Comparison of ENCODE assay signal across 8 mouse cellular contexts in the genomic region with DNA sequence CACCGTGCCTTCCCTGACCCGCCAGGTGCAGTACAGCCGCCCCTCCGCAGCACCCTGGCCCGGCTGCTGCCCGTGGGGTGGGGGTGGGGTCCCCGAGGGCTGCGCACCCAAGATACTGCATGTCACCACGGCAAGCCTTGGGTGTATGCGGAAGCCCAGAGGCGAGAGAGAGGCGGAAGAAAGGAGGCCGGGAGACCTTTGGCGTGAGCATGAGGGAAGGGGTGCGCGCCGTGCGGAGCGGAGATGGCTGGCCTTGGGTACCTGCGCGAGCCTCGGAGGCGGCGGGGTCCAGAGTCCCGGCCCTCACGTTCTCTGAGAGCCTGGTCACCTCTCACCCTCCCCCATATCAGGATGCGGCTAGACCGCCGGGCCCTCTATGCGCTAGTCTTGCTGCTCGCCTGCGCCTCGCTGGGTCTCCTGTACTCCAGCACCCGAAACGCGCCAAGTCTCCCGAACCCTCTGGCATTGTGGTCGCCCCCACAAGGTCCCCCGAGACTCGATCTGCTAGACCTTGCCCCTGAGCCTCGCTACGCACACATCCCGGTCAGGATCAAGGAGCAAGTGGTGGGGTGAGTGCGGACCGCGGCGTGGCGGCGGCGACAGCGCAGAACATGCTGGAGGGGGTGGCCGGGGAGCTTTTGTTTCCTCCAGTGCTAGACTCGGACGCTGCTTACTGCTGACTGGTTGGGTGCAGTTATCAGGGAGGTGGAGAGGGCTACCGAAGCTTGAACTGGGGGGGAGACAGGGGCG. TPM values are rescaled to one million over a fixed set of nuclear protein-coding genes. Genes with fewer than 3 reads are reported as not detected.
DNase-seq lines count a peak whose midpoint lies in the region; ATAC-seq and TF ChIP-seq lines count a peak whose summit lies in the region.

No protein-coding gene starts in this region.

- H3K27ac ChIP-seq in kidney, embryonic 14.5 days (ENCODE audit: low read depth, low read length): no peak overlapping the region
- H3K27ac ChIP-seq in embryonic facial prominence, embryonic 12.5 days: no peak overlapping the region
- peak overlapping the region; percentile 95 for H3K27ac ChIP-seq in hindbrain, embryonic 14.5 days
- no peak overlapping the region for H3K27ac ChIP-seq in lung, embryonic 14.5 days (ENCODE audit: low read depth)

- no peaks in the 10 kb centered on the region for H3K36me3 ChIP-seq in kidney, embryonic 14.5 days (ENCODE audit: control insufficient read depth, insufficient read depth, low read length)
- no peaks in the 10 kb centered on the region for H3K36me3 ChIP-seq in embryonic facial prominence, embryonic 12.5 days
- H3K36me3 ChIP-seq in hindbrain, embryonic 14.5 days (replicated peaks; ENCODE audit: control insufficient read depth, insufficient read depth): peaks cover 26% of the 10 kb centered on the region
- no peaks in the 10 kb centered on the region for H3K36me3 ChIP-seq in lung, embryonic 14.5 days (ENCODE audit: insufficient read depth)

- H3K4me2 ChIP-seq in kidney, embryonic 14.5 days (replicated peaks; ENCODE audit: low read depth, low read length): peak overlapping the region; percentile 100
- peak overlapping the region; percentile 99 for H3K4me2 ChIP-seq in embryonic facial prominence, embryonic 12.5 days (replicated peaks)
- peak overlapping the region; percentile 95 for H3K4me2 ChIP-seq in hindbrain, embryonic 14.5 days (replicated peaks)
- peak overlapping the region; percentile 100 for H3K4me2 ChIP-seq in lung, embryonic 14.5 days

- H3K4me3 ChIP-seq in kidney, embryonic 14.5 days (ENCODE audit: low read length): peak overlapping the region; percentile 60
- peak overlapping the region; percentile 64 for H3K4me3 ChIP-seq in embryonic facial prominence, embryonic 12.5 days
- H3K4me3 ChIP-seq in hindbrain, embryonic 14.5 days (replicated peaks; ENCODE audit: low read length): peak overlapping the region; percentile 94
- H3K4me3 ChIP-seq in lung, embryonic 14.5 days (ENCODE audit: low read depth, low read length): peak overlapping the region; percentile 62

- H3K9me3 ChIP-seq in kidney, embryonic 14.5 days (ENCODE audit: control insufficient read depth, low read length): no peaks in the 10 kb centered on the region
- H3K9me3 ChIP-seq in embryonic facial prominence, embryonic 12.5 days: no peaks in the 10 kb centered on the region
- no peaks in the 10 kb centered on the region for H3K9me3 ChIP-seq in hindbrain, embryonic 14.5 days (ENCODE audit: control insufficient read depth, low read length)
- H3K9me3 ChIP-seq in lung, embryonic 14.5 days (ENCODE audit: low read depth, low read length): no peaks in the 10 kb centered on the region

- H3K27me3 ChIP-seq in kidney, embryonic 14.5 days (ENCODE audit: control insufficient read depth, insufficient read depth, low read length): peaks cover 54% of the 10 kb centered on the region
- peaks cover 64% of the 10 kb centered on the region for H3K27me3 ChIP-seq in embryonic facial prominence, embryonic 12.5 days
- H3K27me3 ChIP-seq in hindbrain, embryonic 14.5 days (ENCODE audit: control insufficient read depth, insufficient read depth, low read length): peaks cover 42% of the 10 kb centered on the region
- peaks cover 73% of the 10 kb centered on the region for H3K27me3 ChIP-seq in lung, embryonic 14.5 days (ENCODE audit: insufficient read depth, low read length)

- peak; percentile 56 for ATAC-seq in kidney, embryonic 14.5 days (ENCODE audit: low FRiP score, low TSS enrichment)
- ATAC-seq in activated CD4-positive, CD25-positive, alpha-beta regulatory T cell, adult 4 months: peak; percentile 36
- 0 out of 2 replicates have a peak, but pooled peaks have one; percentile 18 for ATAC-seq in embryonic facial prominence, embryonic 12.5 days (ENCODE audit: insufficient number of reproducible peaks, insufficient read depth, low FRiP score, low TSS enrichment)
- peak; percentile 43 for ATAC-seq in hindbrain, embryonic 14.5 days (ENCODE audit: low FRiP score)
- peak; percentile 41 for ATAC-seq in lung, embryonic 14.5 days (ENCODE audit: insufficient read depth)
- peak; percentile 27 for ATAC-seq in neutrophil, adult 5-6 weeks (ENCODE audit: extremely low read depth, insufficient number of reproducible peaks, low FRiP score, poor library complexity, severe bottlenecking)

- 1% methylated on average over 54 of the region's 56 CpGs for WGBS in kidney, embryonic 14.5 days
- under 1% methylated on average over 56 of the region's 56 CpGs for WGBS in embryonic facial prominence, embryonic 12.5 days
- WGBS in hindbrain, embryonic 14.5 days: under 1% methylated on average over 51 of the region's 56 CpGs
- WGBS in lung, embryonic 14.5 days: 0% methylated on average over 56 of the region's 56 CpGs

- H3K9ac ChIP-seq in kidney, embryonic 14.5 days (ENCODE audit: low read depth, low read length): peak overlapping the region; percentile 69
- peak overlapping the region; percentile 47 for H3K9ac ChIP-seq in embryonic facial prominence, embryonic 12.5 days
- peak overlapping the region; percentile 99 for H3K9ac ChIP-seq in hindbrain, embryonic 14.5 days
- peak overlapping the region; percentile 63 for H3K9ac ChIP-seq in lung, embryonic 14.5 days

- H3K4me1 ChIP-seq in kidney, embryonic 14.5 days (ENCODE audit: control insufficient read depth, insufficient read depth, low read length): peaks cover 21% of the 10 kb centered on the region
- peaks cover 14% of the 10 kb centered on the region for H3K4me1 ChIP-seq in embryonic facial prominence, embryonic 12.5 days
- peaks cover 23% of the 10 kb centered on the region for H3K4me1 ChIP-seq in hindbrain, embryonic 14.5 days (replicated peaks; ENCODE audit: control insufficient read depth, insufficient read depth, low read length)
- H3K4me1 ChIP-seq in lung, embryonic 14.5 days (ENCODE audit: insufficient read depth): peaks cover 13% of the 10 kb centered on the region; the same call in 1 of the 2 replicates

- no peak for TF ChIP-seq CTCF in lung, embryonic 14.5 days (IDR thresholded peaks at IDR 0.05; ENCODE audit: low read depth)

- no peak for DNase-seq in kidney, postnatal 14 days
- no peak for DNase-seq in hindbrain, embryonic 14.5 days (ENCODE audit: low spot score)
- peak; percentile 53 for DNase-seq in lung, embryonic 14.5 days
- DNase-seq in yolk sac, embryonic 10.5 days (ENCODE audit: low spot score): peak; percentile 68

RNA-seq across cellular contexts. Expression of a gene that starts 0.8 kb away (rescaled TPM):
- 6.2 and 8.7 TPM in 2 replicates for polyA plus RNA-seq in kidney, embryonic 14.5 days (2014; fragmentation: Nextera tagmentation; extraction: Ambion mirVana)
- 100 to 1,000 TPM; 152 to 209 TPM for polyA plus RNA-seq in activated CD4-positive, CD25-positive, alpha-beta regulatory T cell, adult 4 months (2017; shearing (Covaris generic))
- polyA plus RNA-seq in embryonic facial prominence, embryonic 12.5 days (2016; fragmentation: Nextera tagmentation; extraction: Ambion mirVana): 4.6 and 6.2 TPM in 2 replicates
- polyA plus RNA-seq in hindbrain, embryonic 14.5 days (2014; fragmentation: Nextera tagmentation; extraction: Ambion mirVana): 73.7 and 79.1 TPM in 2 replicates
- 2.9 and 4.4 TPM in 2 replicates for polyA plus RNA-seq in lung, embryonic 14.5 days (2014; fragmentation: Nextera tagmentation; extraction: Ambion mirVana)
- total RNA-seq in neutrophil, adult 5-6 weeks (2017): 246 and 273 TPM in 2 replicates

RNA-seq across cellular contexts. Expression of a gene that starts 14.6 kb away (rescaled TPM):
- 2.0 and 2.3 TPM in 2 replicates for polyA plus RNA-seq in kidney, embryonic 14.5 days (2014; fragmentation: Nextera tagmentation; extraction: Ambion mirVana)
- 1 to 10 TPM; 2.5 to 2.7 TPM for polyA plus RNA-seq in activated CD4-positive, CD25-positive, alpha-beta regulatory T cell, adult 4 months (2017; shearing (Covaris generic))
- 1.9 and 3.0 TPM in 2 replicates for polyA plus RNA-seq in embryonic facial prominence, embryonic 12.5 days (2016; fragmentation: Nextera tagmentation; extraction: Ambion mirVana)
- polyA plus RNA-seq in hindbrain, embryonic 14.5 days (2014; fragmentation: Nextera tagmentation; extraction: Ambion mirVana): 0.94 and 0.99 TPM in 2 replicates
- 0.09 and 0.27 TPM in 2 replicates for polyA plus RNA-seq in lung, embryonic 14.5 days (2014; fragmentation: Nextera tagmentation; extraction: Ambion mirVana)
- total RNA-seq in neutrophil, adult 5-6 weeks (2017): 2.5 and 3.0 TPM in 2 replicates

RNA-seq across cellular contexts. Expression of a gene that starts 24.1 kb away (rescaled TPM):
- polyA plus RNA-seq in kidney, embryonic 14.5 days (2014; fragmentation: Nextera tagmentation; extraction: Ambion mirVana): 31.0 and 32.9 TPM in 2 replicates
- polyA plus RNA-seq in activated CD4-positive, CD25-positive, alpha-beta regulatory T cell, adult 4 months (2017; shearing (Covaris generic)): not detected
- polyA plus RNA-seq in embryonic facial prominence, embryonic 12.5 days (2016; fragmentation: Nextera tagmentation; extraction: Ambion mirVana): 85.0 and 96.5 TPM in 2 replicates
- polyA plus RNA-seq in hindbrain, embryonic 14.5 days (2014; fragmentation: Nextera tagmentation; extraction: Ambion mirVana): 23.5 and 25.5 TPM in 2 replicates
- polyA plus RNA-seq in lung, embryonic 14.5 days (2014; fragmentation: Nextera tagmentation; extraction: Ambion mirVana): 45.8 and 48.7 TPM in 2 replicates
- total RNA-seq in neutrophil, adult 5-6 weeks (2017): not detected in 2 replicates

RNA-seq across cellular contexts. Expression of a gene that starts 29.7 kb away (rescaled TPM):
- 107 and 117 TPM in 2 replicates for polyA plus RNA-seq in kidney, embryonic 14.5 days (2014; fragmentation: Nextera tagmentation; extraction: Ambion mirVana)
- polyA plus RNA-seq in activated CD4-positive, CD25-positive, alpha-beta regulatory T cell, adult 4 months (2017; shearing (Covaris generic)): 10 to 100 TPM; 40.6 to 42.9 TPM
- 172 and 173 TPM in 2 replicates for polyA plus RNA-seq in embryonic facial prominence, embryonic 12.5 days (2016; fragmentation: Nextera tagmentation; extraction: Ambion mirVana)
- polyA plus RNA-seq in hindbrain, embryonic 14.5 days (2014; fragmentation: Nextera tagmentation; extraction: Ambion mirVana): 223 and 231 TPM in 2 replicates
- polyA plus RNA-seq in lung, embryonic 14.5 days (2014; fragmentation: Nextera tagmentation; extraction: Ambion mirVana): 81.4 and 92.4 TPM in 2 replicates
- 9.0 and 11.5 TPM in 2 replicates for total RNA-seq in neutrophil, adult 5-6 weeks (2017)

RNA-seq across cellular contexts. Expression of a gene that starts 44.9 kb away (rescaled TPM):
- 31.4 and 47.5 TPM in 2 replicates for polyA plus RNA-seq in kidney, embryonic 14.5 days (2014; fragmentation: Nextera tagmentation; extraction: Ambion mirVana)
- polyA plus RNA-seq in activated CD4-positive, CD25-positive, alpha-beta regulatory T cell, adult 4 months (2017; shearing (Covaris generic)): 10 to 100 TPM; 51.3 to 75.5 TPM
- 72.9 and 75.7 TPM in 2 replicates for polyA plus RNA-seq in embryonic facial prominence, embryonic 12.5 days (2016; fragmentation: Nextera tagmentation; extraction: Ambion mirVana)
- polyA plus RNA-seq in hindbrain, embryonic 14.5 days (2014; fragmentation: Nextera tagmentation; extraction: Ambion mirVana): 78.1 and 83.0 TPM in 2 replicates
- 53.8 and 56.8 TPM in 2 replicates for polyA plus RNA-seq in lung, embryonic 14.5 days (2014; fragmentation: Nextera tagmentation; extraction: Ambion mirVana)
- 157 and 176 TPM in 2 replicates for total RNA-seq in neutrophil, adult 5-6 weeks (2017)

Comparison
In these comparisons a context has a peak if more than half of its experiments do, and no peak if none do; other contexts are left out.
1. H3K9ac ChIP-seq: peak in every context shown above with its lines; median percentile 99 in hindbrain, embryonic 14.5 days; 69 in kidney, embryonic 14.5 days; 63 in lung, embryonic 14.5 days; 47 in embryonic facial prominence, embryonic 12.5 days.
2. DNase-seq: peak in lung, embryonic 14.5 days (single experiment) and yolk sac, embryonic 10.5 days (single experiment); none in kidney, postnatal 14 days (single experiment) and hindbrain, embryonic 14.5 days (single experiment).
3. RNA of a gene that starts 24.1 kb away (polyA plus RNA-seq): 85.0 to 96.5 TPM in embryonic facial prominence, embryonic 12.5 days, 45.8 to 48.7 TPM in lung, embryonic 14.5 days, 31.0 to 32.9 TPM in kidney, embryonic 14.5 days and 23.5 to 25.5 TPM in hindbrain, embryonic 14.5 days; not detected in activated CD4-positive, CD25-positive, alpha-beta regulatory T cell, adult 4 months; every median in the first group is over 10 times any median in the second.
4. Peak in every context shown above with its lines, with median percentiles within 50 percentile points of each other: ATAC-seq, H3K4me2 ChIP-seq and H3K4me3 ChIP-seq.